Mouse (Mus musculus) right cerebral cortex, adult 2 months (tissue): Measurements from ENCODE around the gene Stpg1.

Source experiments
- DNase-seq, 2 experiments: peaks; one replicate each; pipeline ENCODE4 v3.0.0; 2021 to 2022; ENCODE audit warnings: low spot score in 2 of 2

Gene Stpg1

DNA sequence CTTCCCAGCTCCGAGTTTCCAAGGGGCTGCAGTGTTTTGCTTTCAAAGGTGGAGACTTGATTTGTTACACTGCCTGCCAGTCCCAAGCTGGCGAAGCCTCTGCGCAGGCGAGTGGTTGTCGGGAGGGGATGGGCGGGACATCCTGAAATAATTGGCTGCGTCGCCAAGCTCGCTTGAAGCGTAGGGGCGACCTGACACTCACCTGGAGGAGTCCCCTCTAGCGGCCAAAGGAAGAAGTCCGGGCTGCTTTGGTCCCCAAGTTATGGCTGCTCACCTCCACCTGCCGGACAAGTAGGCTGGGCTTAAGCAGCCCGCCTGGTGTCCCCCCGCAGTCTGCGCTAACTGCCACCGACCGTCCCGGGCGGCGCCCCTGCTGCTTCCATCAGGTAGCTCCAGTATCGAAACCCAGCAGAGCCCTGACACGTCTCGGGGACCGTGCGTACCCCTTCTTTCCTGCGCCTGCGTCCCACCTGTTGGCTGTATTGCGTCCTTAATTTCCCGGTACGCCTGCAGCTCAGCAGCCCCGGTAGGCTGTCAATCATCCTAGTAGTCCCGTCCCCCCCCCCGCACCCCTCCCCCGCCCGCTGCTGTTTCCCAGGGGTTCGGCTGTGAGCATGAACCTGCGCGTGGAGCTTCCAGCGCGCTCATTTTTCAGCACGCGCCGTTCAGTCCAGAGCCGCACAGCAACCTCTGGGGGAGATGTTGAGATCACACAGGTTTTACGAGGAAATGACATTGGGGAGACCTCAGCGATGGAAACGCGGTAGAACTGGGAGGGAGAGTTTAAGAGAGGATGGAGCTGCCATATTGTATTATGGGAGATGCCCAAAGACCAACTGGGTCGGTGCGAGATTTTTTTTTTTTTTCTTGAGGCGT, at the start of gene Stpg1, which contains the start of gene Nipal3:
Stpg1 (plus strand) TSS at position 270 of the 876 bp plus-strand sequence.
Nipal3 (minus strand) TSS at position 518 of the 876 bp plus-strand sequence.
- DNase-seq: peak; percentile 86 to 88

GRCm38 (mm10) chr4:135451360-135452015, 43.1 kb upstream of the Stpg1 start:
- DNase-seq: no peak

GRCm38 (mm10) chr4:135453164-135453563, 41.4 kb upstream of the Stpg1 start:
- DNase-seq: no peak

- no peak for DNase-seq
Observed at GRCm38 (mm10) chr4:135453572-135453971, 41.0 kb upstream of the Stpg1 start.

DNA sequence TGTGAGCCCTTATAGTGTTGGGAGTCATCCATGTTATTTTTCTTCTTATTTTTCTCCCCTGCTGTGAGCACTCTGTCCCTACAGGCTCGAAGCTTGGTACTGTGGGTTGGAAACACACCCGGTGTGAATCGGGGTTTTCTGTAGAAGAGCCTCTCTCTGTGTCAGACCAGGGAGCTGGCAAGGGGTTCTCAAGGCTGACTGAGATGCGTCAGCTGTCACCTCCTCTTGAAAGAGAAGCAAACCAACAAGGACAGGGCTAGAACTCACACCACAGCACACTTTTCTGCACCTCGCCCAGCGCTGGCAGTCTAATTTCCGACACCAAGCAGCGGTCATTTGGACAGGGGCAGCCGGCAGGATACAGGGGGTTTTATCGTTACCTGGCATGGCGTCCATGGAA, 31.2 kb upstream of the Stpg1 start:
- no peak for DNase-seq

- no peak for DNase-seq
Observed at GRCm38 (mm10) chr4:135477851-135478250, 16.7 kb upstream of the Stpg1 start.

- no peak for DNase-seq
Observed at GRCm38 (mm10) chr4:135480370-135480769, 14.2 kb upstream of the Stpg1 start.

DNA sequence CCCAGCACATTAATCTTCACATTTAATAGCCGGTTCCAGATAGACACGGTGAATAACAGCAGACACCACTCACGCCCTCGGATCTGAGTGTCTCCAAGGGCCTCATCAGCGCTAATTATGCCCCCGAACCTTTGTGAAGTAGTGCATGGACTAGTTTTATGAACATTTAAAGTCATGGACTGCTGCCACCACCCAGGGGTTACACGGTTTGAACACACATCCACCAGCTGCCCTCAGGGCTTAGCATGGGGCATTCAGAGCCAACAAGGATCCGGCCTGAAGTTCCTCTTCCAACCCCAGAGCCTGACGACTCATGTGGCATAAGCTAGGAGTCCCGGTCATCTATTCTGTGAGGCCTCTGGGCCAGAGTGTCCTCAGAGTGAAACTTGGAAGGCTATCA, 9.5 kb upstream of the Stpg1 start:
- no peak for DNase-seq

- DNase-seq: no peak
Observed at GRCm38 (mm10) chr4:135486352-135486751, 8.2 kb upstream of the Stpg1 start.

GRCm38 (mm10) chr4:135489256-135489655, 5.3 kb upstream of the Stpg1 start:
- no peak for DNase-seq

DNA sequence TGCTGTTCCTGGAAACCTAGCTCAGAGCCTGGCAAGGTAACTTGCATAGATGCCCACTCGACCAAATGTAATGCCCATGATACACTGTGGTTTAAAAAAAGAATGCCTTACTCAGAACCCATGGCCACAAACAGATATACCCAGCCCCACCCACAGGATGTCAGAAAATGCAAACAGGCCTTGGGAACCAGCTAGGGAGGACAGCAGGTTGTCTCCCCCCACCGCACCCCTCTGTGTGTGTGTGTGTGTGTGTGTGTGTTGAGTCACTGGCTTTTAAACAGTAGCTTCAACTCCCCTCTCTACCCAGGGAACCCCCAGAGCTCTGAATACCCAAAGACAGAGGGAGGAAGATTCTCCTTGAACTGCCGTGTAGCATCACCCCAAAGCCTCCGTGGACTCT, 1.3 kb upstream of the Stpg1 start:
- DNase-seq: peak in 1 of 2 experiments; percentile 9

DNA sequence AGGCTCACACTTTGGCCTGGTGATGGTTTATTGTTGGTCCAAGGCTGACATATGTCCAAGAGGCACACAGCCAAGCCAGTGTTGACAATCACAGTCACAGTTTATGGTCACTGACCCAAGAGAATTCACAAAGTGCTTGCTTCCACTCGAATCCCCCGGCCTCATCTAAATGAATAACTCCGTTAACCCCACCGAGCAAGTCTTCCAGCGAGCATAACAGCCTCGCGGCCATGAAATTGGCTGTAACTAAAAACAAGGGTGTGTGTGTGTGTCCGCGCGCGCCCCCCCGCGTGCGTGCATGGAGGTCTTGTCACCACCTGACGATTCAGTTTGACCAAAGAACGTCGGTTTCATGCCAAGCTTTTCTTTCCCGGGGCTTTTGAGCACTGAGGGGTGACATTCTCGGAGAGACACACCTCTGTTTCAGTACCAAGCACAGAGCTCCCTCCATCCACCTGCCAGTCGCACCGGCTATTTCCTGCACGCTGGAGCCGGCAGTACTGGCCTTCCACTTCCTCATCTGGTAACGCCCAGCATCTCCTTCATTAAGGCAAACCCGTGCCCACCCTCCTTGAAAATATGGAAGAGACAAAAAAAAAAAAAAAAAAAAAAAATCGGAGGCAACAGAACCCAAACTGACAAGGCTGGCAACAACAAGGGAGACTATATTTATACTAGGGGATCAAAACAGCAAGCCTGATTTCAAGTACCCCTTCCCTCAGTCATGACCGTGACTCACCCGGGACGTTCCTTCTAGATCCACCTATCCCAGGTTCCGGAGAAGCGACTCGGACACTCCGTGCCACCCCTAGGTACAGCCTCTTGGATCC, 684 bp upstream of the Stpg1 start:
- DNase-seq: peak; percentile 36 to 54

DNA sequence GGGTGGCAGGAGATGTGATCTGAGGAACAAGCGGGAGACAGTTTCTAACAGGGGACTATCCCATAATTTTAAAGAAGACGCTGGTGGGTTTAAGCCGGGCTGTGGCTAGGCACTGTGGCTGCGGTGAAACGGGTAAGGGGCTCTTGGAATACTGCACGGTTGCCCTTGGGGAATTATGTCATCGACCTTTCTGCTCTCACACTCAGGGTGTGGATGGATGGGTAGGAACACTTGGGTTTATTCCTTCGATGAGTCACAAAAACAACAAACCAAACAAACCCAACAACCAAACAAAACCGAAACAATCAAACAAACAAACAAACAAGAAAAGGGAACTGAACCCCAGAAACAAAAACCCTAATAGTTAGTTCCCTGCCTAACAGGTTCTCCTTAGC, 804 bp downstream of the Stpg1 start:
- DNase-seq: no peak

GRCm38 (mm10) chr4:135495810-135496209, 1.2 kb downstream of the Stpg1 start:
- DNase-seq: peak; percentile 13 to 21

DNA sequence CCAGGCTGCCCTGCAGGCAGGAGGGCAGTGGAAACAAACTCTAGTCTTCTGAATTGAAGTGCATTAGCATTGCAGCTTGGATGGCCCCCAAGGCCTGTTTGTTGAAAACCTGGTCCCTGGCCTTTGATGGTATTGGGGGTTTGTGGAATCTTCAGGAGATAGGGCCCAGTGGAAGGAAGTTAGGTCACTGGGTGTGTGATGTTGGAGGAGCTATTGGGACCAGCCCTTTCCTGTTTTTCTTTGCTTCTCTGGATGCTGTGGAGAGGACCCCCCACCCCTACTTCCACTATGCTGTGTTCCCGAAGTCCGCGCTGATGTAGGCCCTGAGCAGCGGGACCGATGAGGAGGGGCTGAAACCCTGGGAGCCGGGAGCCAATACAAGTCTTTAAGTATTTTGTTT, 3.5 kb downstream of the Stpg1 start:
- DNase-seq: no peak

DNA sequence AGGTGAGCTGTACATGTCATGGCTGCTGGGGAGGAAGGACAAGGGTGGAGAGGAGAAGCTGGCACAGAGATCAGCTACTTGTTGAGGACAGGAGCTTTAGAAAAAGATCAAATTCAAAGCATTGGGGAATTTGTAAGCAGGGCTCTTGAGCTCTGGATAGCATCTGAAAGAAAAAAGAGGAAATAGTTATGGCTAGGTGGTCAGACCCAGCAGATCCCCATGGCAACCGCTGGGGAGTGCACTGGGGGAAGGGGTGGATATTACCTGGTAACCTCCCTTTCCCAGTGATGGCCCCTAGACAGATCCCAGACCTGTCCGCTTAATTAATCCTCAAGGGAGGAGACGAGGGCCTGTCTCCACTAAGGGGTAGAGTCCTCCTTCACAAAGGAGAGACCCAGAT, 5.2 kb downstream of the Stpg1 start:
- DNase-seq: no peak

GRCm38 (mm10) chr4:135501587-135501986, 7.0 kb downstream of the Stpg1 start:
- no peak for DNase-seq

GRCm38 (mm10) chr4:135505794-135506193, 11.2 kb downstream of the Stpg1 start:
- no peak for DNase-seq

- peak; percentile 67 to 78 for DNase-seq
Observed at GRCm38 (mm10) chr4:135507547-135508350, 13.2 kb downstream of the Stpg1 start.

- peak; percentile 87 to 88 for DNase-seq
Observed at GRCm38 (mm10) chr4:135508419-135509039, 13.9 kb downstream of the Stpg1 start.

- no peak for DNase-seq
Observed at GRCm38 (mm10) chr4:135509515-135509914, 14.9 kb downstream of the Stpg1 start.
